Mouse (Mus musculus): Measurements from ENCODE around the gene Ttc23.

DNA sequence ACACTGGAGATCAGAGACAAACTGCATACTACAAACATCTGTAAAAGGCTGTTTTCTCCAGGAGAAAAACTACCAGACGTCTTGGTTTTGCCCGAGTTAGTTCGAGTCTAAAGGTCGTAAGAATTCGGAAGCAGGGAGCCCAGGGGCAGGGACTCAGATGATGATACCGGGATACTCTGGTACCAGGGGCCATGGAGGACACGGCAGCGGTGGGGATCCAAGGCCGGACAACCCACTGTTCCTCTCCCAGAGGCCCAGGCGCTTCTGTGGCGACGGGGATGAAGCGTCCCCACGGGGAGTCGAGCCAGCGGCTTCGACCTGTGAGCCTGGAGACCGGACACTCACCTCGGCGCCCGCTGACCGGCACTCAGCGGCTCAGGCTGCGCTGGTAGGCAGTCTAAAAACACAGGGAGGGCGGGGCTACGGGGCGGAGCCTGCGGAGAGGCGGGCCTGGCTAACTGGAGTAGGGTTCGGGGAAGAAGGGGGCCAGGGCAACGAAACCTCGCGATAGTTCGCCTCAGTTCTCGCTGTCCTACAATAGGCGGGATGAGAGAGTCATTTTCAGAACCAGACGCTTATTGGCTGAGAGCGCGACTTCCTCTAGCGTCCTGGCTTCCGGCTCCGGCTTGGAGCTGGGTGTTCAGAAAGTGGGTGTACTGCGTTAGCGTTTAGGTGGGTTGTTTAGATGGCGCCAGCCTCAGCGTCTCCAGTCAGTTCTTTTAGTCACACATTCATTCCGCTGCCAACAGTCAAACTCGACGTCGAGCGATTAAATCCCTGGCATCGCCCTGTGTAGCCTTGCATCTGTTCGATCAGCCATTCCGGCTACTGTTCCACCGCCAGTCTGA is 2.2 kb upstream of the Ttc23 start, which contains the start of gene Lrrc28:
- peak; percentile 98 for TF ChIP-seq POLR2A (IDR thresholded peaks at IDR 0.05; ENCODE audit: low read depth, low read length)
- TF ChIP-seq CTCF (IDR thresholded peaks at IDR 0.05; ENCODE audit: extremely low read depth, insufficient read depth, insufficient read length, insufficient replicate concordance) = no peak

Measured in spleen, adult 2 months (tissue).